Mouse (Mus musculus) erythroblast, embryonic 14.5 days (primary cell): ENCODE data around the gene Sar1a.

Source experiments
- GATA1 ChIP-seq: IDR thresholded peaks from 2 replicates; pipeline ENCODE4 v1.6.1; 2012; ENCODE audit warnings: low read length, inconsistent platforms, mixed read lengths
- TAL1 ChIP-seq: IDR thresholded peaks from 3 replicates; pipeline ENCODE4 v1.6.1; 2012; ENCODE audit warnings: low read length, inconsistent platforms, mixed read lengths

DNA sequence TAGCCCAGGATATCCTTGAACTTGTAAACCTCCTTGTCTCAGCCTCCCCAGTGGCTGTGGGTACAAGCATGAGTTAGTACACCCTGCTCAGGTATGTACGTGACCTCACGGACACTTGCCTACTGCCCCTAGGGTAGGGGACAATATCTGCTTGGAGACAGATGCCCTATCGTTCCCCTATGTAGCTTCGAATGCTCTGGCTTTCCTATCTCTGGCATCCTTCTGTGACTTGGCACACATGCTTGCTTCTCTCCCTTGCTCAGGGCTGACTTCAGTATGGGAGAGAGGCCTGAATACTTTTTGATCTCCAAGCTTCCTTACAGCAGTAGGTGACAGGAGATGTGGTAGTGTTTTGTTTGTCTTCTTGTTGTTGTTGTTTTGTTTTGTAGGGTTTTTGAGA, 34.0 kb downstream of the Sar1a start:
- TF ChIP-seq GATA1 (no peak), TAL1 (no peak)
